Mouse (Mus musculus) testis, adult 2 months (tissue): Measurements from ENCODE around the gene Drc1.

Experiments
- CTCF ChIP-seq: fragments of 200-500 bp; IDR thresholded peaks from 2 replicates; pipeline ENCODE4 v1.5.1; 2012; ENCODE audit warnings: low read depth, mild to moderate bottlenecking, inconsistent platforms, low read length, moderate library complexity; ENCODE audit not compliant: control insufficient read depth, insufficient read depth, insufficient replicate concordance
- POLR2A ChIP-seq: fragments of 200-500 bp; IDR thresholded peaks from 2 replicates; pipeline ENCODE4 v1.6.1; 2012; ENCODE audit warnings: low read depth, mild to moderate bottlenecking, inconsistent platforms, low read length, moderate library complexity; ENCODE audit not compliant: control insufficient read depth

DNA sequence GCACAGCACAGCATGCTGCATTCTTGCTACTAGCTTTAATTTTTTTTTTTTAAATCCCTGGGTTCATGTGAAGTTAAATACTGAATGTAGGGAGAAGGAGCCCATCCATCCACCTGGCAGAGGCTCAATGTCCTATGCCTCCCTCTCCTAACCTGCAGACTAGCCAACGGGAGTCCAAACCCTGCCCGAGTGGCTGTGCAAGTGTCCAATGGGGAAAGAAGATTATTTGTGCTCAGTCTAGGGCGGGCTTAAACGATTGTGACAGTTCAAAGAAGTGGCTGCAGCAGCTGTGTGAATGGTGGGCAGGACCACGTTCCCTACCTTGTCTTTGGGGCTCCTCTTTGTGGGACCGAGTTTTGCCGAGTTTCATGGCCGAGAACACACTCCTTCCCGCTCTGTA lies 125.7 kb downstream of the Drc1 start:
- TF ChIP-seq CTCF (no peak), POLR2A (no peak)
